Mouse (Mus musculus) left cerebral cortex, postnatal 14 days (tissue): Measurements from ENCODE around the gene Osbpl3. TPM values are rescaled to one million over a fixed set of nuclear protein-coding genes. Genes with fewer than 3 reads are reported as not detected.
"Not testable (repeated sequence)": the region's sequence is repeated elsewhere in the genome, so short reads cannot be mapped to it uniquely, and the experiment has no call there.

Experiments
- DNase-seq, 2 experiments: peaks; one replicate each; pipeline ENCODE4 v3.0.0; 2021 to 2022; ENCODE audit warnings: low spot score in 2 of 2, mixed read lengths in 1 of 2
- intact Hi-C: fragments of 180-260 bp; cut with DNase I; formaldehyde crosslinking; loops from one replicate; pipeline ENCODE4 v1.15.1; 2025
- total RNA-seq, 2 experiments: library from RNA; stranded (reverse); gene quantifications; 2 replicates each; pipeline ENCODE4 v1.2.3; 2021

Gene Osbpl3
- total RNA-seq, 2 experiments from 2014 or later = 29.3 to 37.6 TPM

DNA sequence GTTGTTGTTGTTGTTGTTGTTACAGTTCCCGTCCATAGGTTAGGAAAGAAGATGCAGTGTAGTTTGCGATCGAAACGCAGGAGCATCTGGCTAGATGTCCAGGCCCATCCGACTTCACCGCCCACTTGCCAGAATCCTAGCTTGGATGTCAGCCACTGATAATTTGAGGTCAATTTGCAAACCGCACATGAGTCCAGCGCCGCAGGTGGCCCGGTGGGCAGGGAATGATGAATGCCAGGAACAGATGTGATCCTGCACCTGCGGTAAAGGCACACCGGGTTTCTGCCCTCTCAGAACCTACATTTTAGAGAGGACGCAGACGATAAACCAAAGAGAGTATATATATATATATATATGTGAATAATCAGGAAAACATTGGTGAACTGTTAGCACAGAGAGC lies 705 bp upstream of the Osbpl3 start:
- intact Hi-C loops = loop anchor here (2.0 to 5.0 kb wide), 3 partner anchors 44 to 144 kb away; no protein-coding TSS in a partner anchor
- no peak for DNase-seq

DNA sequence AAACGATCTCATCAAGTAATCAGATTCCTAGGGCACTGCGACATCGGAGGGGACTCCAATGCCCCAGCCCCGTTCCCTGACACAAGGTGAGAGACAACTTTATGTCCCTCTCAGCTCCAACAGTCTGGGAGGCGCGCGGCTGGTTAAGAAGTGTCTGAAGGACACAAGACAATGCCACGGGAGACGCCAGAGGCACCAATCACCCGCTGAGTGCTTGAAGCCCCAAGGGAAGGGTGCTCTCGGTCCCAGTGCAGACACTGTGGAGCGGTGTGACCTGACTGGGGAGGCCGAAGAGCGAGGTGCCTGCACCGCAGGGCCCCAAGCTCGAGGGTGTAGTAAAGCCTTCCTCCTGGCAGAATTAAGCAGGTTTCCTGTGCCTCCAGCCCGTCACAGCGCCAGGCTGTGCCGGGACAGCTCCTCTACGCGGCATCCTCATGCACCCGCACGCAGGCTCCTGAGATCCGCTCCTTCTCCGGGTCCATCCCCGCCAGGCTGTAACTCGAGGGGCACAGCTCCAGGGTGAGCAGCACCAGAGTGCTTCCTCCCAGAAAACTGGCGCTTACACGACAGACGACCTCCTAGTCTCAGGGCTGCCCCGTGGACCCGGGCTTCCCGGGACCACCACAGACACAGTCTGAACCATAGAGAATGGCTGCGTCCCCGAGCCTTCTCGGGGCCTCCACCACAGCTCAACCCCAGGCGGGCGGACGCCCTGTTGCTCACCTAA lies 736 bp downstream of the Osbpl3 start:
- DNase-seq = peak; percentile 32 to 38

DNA sequence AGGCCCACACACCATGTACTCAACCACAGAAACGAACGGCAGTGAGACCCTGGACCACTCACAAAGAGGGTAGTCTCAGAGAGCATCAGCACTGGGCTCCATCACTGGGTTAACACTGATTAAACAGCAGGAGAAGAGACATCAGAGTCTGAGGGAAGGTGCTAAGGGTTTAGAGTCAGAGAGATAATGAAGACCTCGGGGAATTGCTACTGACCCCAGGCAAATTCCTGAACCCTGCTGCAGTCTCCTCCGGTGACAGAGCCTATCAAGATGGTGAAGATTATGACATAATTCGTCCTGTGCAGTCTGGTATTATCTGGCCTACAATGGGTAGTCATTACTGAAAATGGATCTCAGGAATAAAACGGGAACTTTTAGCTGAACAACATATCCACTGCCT lies 2.4 kb downstream of the Osbpl3 start:
- intact Hi-C loops = no loop called here
- DNase-seq = no peak

More for the DNA sequence above, 736 bp downstream of the Osbpl3 start:
- intact Hi-C loops = loop anchor here (5.0 kb wide), 2 partner anchors 43 to 72 kb away; no protein-coding TSS in a partner anchor

DNA sequence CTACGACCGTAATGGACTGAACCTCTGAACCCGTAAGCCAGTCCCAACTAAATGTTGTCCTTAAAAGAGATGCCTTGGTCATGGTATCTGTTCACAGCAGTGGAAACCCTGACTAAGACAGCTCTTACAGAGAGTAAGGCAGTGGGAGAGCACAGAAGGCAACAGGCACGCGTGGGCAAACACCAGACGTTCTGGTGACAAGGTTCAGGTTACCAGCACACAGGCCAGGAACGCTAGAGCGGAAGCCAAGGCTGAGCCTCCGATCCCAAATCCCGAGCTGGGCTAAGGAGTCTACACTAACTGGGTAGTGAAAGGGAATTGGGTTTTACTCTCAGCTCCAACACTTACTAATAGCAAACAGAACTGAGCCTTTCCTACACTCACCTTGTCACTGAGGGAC lies 3.8 kb downstream of the Osbpl3 start:
- intact Hi-C loops = no loop called here

DNA sequence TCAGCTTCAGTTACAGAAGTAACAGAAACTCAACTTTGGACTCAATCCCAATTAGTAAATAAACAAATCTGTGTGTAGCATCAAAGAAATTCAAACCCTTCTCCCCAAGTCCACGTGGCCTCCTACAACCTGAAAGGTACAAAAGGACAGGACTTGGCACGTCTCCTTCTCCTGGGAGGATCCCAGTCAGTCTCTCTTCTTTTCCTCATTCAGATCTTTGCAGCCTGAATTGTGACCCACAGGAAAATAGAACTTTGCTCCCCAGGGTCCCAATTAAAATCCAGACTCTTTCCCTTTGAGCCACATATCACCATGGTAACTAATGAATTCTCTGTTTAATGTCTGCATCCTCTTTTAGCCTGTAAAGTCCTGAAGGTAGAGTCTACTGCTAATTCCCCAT lies 10.4 kb downstream of the Osbpl3 start:
- intact Hi-C loops = no loop called here
- no peak for DNase-seq

More for the DNA sequence above, 3.8 kb downstream of the Osbpl3 start:
- DNase-seq = no peak

DNA sequence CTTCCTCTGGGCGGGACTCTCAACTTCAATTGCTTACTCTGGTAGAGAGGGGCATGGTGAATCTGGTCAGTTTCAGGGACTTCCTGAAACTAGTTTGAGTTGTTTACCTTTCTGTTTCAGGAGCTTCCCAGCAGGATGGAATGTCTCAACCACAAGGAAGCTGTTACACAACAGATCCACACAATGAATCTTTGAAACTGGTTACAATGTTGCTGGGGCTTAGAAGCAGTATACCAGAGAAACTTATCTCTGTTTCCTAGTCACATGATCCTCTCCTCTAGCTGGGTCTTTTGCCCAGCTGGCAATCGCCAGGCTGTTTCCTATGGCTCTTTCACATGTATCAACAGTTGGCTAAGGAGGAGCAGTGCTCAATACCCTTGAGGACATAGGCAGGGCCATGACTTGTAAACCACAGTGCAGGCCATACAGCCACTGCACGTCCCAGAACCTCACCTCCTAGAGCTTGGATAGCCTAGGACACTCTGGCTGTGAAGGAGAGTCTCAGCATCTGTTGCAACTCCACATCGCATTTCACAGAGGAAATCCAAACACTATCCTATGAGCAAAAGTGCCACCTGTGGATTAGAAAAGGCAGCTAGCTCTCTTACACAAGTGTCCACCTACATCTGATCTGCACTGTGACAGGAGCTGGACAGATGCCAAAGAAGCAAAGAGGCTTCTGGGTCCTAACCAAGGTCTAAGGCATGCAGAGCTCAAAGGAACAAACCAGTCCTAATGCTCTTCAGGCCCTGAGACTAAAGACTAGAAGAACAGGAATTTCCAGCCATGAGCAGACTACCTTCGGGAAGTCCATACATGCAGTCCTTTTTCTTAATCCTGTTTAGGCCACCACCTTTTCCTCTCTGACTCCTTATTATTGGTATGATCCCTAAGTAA lies 14.8 kb downstream of the Osbpl3 start:
- DNase-seq = no peak
- intact Hi-C loops = no loop called here

DNA sequence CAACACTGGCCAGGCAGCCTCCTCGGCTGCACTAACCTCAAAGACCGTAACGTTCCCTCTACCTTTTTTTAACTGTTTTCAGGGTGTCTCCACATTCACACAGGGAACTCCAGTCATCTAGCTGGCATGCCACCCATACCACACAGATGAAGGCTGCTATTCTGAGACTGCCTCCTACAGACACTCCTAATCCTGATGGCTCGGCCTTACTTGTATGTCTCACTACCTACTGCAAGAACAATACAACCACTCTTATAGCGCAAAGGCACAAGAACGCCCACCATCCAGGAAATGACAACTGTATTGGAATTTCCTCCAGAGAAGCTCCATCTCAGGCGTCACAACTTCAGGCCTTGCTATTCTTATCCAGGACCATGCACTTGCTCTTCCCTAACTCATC lies 15.8 kb downstream of the Osbpl3 start:
- intact Hi-C loops = no loop called here
- peak; percentile 50 to 59 for DNase-seq

DNA sequence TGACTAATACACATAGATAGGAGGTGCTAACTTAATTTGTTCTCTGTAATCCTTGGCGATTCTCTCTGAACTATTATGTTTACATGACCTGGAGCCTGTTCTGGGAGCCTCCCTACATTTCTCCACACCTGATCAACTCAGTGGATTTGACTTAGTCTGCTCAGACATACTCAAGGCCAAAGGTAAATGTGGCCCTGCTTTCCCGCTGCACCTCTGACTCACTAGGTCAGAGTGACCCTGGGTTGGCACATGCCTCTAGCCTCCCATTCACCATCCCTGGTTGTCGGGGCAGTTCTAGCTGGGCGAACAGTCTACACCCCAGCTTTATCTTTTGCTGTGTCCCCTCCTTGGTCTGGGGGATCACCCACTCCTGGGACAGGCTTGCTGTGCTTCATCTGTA lies 17.1 kb downstream of the Osbpl3 start:
- DNase-seq = not testable (repeated sequence)

DNA sequence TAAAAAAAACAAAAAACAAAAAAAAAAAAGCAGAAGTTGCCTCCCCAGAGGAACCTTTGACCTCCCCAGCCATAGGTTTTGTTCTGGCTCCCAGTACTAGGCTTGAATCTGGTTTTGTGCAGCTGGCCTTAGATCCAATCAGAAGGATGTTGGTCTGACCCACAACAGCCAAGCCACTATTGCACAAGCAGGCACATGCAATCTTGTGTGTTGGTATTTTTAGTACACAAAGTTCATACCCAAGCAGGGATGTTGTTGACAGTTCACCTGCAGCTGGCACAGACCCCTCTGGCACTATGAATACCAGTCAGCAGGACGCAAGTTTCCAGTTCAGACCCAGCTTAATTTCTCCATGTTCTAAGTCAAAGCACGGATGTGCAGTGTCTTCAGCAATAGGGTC lies 18.2 kb downstream of the Osbpl3 start:
- intact Hi-C loops = no loop called here
- DNase-seq = no peak

More for the DNA sequence above, 17.1 kb downstream of the Osbpl3 start:
- intact Hi-C loops = not testable (repeated sequence)

DNA sequence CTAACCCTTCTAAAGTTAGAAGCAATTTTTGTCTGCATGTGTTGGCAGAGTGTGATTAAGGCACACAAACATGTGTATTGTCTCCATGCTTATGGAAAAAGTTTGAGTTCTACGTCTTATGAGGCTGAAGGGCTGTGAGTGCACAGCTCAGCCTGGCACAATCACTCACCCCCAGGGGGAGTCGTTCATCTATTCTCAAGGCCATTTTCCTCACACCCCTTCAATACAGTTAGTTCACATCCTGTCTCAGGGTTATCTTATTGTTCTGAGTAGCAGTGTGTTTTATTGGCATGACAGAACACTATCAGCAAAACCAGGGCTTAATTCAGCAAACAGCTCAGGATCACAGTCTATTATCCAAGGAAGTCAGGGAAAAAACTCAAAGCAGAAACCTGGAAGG lies 19.3 kb downstream of the Osbpl3 start:
- DNase-seq = no peak
- intact Hi-C loops = no loop called here

DNA sequence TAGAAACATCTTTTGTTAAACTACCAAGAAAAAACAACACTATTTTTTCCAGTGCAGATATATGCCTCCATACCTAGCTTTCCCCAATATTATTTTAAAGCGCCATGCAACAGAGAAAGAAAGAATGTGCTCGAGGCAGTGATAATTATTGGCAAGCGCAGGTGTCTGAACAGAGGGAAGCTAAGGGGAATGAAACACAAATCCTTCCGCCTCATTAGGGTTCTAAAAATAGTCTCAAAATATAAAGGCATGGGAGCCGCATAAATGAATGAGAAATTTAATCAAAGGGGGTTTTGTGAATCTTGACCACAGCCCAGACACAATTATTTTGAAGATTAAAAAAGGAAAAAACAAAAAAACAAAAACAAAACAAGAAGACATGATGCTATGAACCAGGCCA lies 23.5 kb downstream of the Osbpl3 start:
- intact Hi-C loops = no loop called here
- no peak for DNase-seq

DNA sequence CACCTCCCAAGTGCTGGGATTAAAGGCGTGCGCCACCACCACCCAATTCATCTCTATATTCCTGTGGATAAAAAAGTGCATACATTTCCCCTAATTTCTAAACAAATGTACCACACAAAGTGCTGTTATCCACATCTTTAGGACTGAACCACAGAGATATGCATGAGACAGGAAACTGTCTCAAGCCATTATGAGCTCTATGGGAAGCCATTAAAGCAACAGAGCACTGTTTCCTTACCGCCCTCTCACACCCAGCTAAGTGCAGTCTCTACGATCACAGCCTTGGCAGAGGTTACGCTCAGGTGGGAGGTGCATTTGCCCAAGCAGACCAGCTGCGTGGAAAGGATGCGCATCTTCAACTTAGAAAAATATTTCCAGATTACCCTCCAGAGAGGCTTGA lies 26.7 kb downstream of the Osbpl3 start:
- no peak for DNase-seq
- intact Hi-C loops = no loop called here

DNA sequence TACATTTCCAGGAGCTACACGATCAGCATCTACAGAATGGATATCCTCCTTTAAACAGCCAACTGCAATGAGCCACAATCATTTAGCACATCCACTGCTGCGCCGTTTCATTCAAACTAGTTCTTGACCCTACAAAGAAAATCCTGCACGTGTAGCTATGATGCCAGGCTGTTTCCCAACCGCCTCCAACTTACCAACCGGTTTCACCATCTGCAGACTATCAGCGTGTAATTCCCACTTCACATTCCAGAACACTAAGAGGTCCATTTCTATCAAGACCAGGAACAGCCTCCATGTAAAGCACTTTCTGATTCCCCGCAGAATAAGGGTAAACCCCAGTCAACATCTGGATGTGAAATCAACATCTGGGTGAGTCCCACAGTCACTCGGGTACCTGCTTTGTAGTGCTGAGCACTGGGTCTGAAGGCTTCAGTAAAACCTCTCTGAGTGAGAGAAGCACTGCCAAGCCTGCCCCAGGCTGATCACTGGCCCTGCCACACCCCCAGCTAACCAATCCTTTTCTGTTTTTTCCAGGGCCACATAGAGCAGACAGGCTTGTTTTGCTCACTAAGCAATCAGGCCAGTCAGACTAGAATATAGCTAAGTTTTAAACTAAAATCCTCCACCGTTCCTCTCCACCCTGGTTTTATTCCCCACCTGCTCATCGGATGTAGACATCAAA lies 28.8 kb downstream of the Osbpl3 start:
- intact Hi-C loops = no loop called here
- DNase-seq = no peak

DNA sequence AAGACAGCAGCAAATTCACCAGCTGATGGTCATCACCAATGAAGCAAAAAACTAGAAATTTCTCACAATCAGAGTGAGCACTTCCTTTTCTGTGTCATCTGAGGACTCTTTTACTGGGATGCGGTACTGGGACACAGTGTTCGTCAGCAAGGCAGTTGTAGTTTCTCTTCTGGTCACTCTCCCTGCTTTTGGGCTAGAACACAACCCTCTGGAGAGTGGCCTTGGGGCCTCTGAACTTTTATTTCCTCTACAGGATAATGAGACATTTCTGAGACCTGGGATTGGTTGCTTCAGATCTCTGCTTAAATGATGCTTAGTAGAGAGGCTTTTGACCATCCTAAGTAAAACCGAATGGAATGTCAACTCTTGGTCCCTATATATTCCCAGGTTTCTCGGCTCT lies 29.4 kb downstream of the Osbpl3 start:
- DNase-seq = no peak
- intact Hi-C loops = no loop called here

DNA sequence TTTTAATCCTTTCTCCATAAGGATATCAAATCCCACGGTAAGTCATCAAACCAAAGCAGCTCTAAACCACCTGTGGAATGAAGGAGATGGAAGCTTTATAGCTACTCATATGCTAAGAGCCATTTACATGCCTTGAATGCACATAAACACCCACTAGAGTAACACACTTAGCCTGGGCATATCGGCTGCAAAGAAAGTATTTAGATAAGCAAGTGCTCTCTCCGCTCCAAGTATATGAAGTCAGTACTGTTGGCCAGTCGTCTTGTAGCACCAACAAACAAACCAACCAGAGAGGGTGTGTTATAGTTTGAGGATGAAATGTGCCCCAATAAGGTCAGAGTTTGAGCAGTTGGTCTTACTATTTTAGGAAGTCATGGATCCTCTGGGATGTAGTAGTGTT lies 31.7 kb downstream of the Osbpl3 start:
- intact Hi-C loops = no loop called here
- DNase-seq = no peak

DNA sequence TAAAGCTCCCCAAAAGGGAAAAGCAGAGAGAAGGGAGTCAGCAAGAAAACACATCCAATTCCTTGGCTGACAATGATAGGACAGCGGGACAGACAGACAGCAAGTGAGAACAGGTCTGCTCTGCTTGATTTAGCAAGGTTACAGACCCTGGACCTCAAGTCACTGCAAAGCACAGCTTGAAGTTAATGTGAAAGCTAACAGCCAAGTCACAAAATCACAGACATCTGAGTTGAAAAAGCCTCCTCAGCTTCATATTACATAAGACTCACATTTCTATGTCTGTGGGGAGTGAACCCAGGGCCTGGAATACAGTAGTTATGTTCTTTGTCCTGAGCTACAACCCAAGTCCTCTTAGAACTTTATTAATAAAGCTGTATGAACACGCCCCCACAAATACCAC lies 35.6 kb downstream of the Osbpl3 start:
- no peak for DNase-seq
- intact Hi-C loops = no loop called here

DNA sequence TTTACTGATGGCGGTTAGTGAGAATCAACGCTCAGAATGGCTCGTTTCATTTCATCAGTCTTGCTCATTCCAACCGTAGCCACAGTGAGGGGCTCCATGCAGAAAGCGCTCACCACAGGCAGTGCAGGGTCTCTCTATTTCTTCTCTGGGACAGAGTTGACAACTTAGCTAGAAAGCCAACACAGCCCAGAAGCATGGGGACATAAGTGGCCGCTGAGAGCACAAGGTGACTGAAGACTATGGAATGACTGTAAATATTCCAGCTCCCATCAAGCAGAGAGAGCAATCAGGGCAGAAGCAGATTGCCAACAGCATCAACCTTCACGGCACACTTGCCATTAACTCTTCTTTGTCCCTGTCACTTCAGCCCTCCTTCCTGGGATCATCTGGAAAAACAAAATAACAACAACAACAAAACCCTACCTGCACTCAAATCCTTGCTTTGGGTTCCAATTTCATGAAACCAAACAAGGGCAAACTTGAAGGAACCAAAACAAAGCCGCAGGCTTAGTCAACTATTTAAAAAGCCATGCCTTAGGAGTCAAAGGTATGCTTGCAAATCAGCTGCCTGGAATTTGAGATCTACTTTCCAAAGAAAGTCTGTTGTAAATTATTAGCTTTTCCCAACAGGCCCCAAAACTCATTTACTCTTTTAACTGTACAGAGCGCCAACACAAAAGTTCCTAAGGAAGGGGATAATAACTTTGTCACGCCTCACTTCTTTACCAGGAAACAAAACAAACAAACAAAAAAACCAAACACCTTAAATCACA lies 36.3 kb downstream of the Osbpl3 start:
- intact Hi-C loops = no loop called here
- no peak for DNase-seq

DNA sequence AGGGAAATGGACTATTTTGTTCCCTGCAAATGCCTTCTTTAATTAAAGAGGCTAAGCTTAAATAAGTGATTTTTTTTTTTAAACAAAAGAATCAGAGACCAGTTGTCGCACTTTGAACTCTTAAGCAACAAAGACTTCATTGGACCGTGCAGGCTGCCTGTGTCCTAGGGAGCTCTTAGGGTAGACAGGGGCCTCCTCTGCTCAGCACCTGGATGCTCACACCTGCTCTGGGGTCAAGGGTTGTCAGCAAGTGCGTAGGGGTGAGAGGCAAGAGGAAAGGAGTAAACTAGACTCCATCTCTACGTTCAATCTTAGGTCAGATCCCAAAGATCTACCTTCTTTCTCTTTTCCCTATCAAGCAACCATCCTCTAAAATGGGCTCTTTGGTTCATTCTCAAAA lies 37.0 kb downstream of the Osbpl3 start:
- intact Hi-C loops = no loop called here
- DNase-seq = no peak

DNA sequence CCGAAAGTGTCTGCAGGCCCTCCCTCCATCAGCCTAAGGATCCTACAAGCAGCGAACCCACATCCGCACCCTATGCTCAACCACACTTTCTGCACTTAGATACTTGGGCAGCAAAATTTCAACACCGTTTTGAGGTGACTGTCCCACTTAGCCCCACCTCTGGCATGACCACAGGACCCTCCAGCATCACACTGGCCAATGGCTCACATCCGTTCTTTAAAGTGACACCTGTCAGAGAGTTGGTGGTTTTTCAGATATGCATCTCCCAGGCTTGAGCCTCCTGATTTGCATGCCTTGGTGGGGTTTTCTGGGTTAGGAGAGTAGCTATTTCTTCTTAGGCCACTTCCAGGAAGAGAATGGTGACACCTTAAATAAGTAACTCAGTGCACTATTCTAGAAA lies 39.1 kb downstream of the Osbpl3 start:
- no peak for DNase-seq
- intact Hi-C loops = no loop called here
